Mouse (Mus musculus) heart, embryonic 14.5 days (tissue): Measurements from ENCODE around the gene Armh3. TPM values are rescaled to one million over a fixed set of nuclear protein-coding genes. Genes with fewer than 3 reads are reported as not detected.
A peak's percentile ranks its signal among the peaks of the same experiment; 100 is the strongest.

Experiments used
- ATAC-seq: fragments of 200-750 bp; cut with Nextera tagmentation; 2 replicates; pipeline ENCODE4 v1.8.0; 2017; ENCODE audit warnings: low read depth, moderate TSS enrichment; ENCODE audit not compliant: insufficient number of reproducible peaks, insufficient read depth, low FRiP score
- H3K27ac ChIP-seq, 2 experiments: fragments of 200-500 bp in 1 of 2; fragments of 300-500 bp in 1 of 2; sonication (generic) in 1 of 2; replicated peaks in 1 of 2; 2 replicates each; pipeline ENCODE4 v1.5.1; 2012 to 2014; ENCODE audit warnings: low read depth in 2 of 2, low read length in 2 of 2, control low read depth in 1 of 2, mild to moderate bottlenecking in 1 of 2, mixed read lengths in 1 of 2; ENCODE audit not compliant: control insufficient read depth in 1 of 2, insufficient read depth in 1 of 2
- H3K27me3 ChIP-seq: fragments of 300-500 bp; sonication (generic); 2 replicates; pipeline ENCODE4 v1.6.1; 2014; ENCODE audit warnings: mild to moderate bottlenecking, low read length, control low read depth; ENCODE audit not compliant: control insufficient read depth, insufficient read depth
- H3K36me3 ChIP-seq: fragments of 300-500 bp; sonication (generic); 2 replicates; pipeline ENCODE4 v1.6.1; 2014; ENCODE audit warnings: mild to moderate bottlenecking, control low read depth, low read length, mixed read lengths; ENCODE audit not compliant: control insufficient read depth, insufficient read depth
- H3K4me1 ChIP-seq, 2 experiments: fragments of 200-500 bp in 1 of 2; fragments of 300-500 bp in 1 of 2; sonication (generic) in 1 of 2; 2 replicates each; pipeline ENCODE4 v1.6.1; 2012 to 2014; ENCODE audit warnings: low read length in 2 of 2, control low read depth in 1 of 2, mixed read lengths in 1 of 2; ENCODE audit not compliant: control insufficient read depth in 2 of 2, insufficient read depth in 2 of 2
- H3K4me2 ChIP-seq: fragments of 300-500 bp; sonication (generic); 2 replicates; pipeline ENCODE4 v1.6.1; 2014; ENCODE audit warnings: mild to moderate bottlenecking, low read length
- H3K4me3 ChIP-seq, 2 experiments: fragments of 200-500 bp in 1 of 2; fragments of 300-500 bp in 1 of 2; sonication (generic) in 1 of 2; 2 replicates each; pipeline ENCODE4 v1.5.1; 2012 to 2014; ENCODE audit warnings: low read length in 2 of 2, mild to moderate bottlenecking in 2 of 2, control low read depth in 1 of 2, low read depth in 1 of 2, moderate library complexity in 1 of 2; ENCODE audit not compliant: control insufficient read depth in 1 of 2, insufficient read depth in 1 of 2
- H3K9ac ChIP-seq: fragments of 300-500 bp; sonication (generic); 2 replicates; pipeline ENCODE4 v1.6.1; 2014; ENCODE audit warnings: mild to moderate bottlenecking, low read length
- H3K9me3 ChIP-seq: fragments of 300-500 bp; sonication (generic); 2 replicates; pipeline ENCODE4 v1.6.1; 2016; ENCODE audit warnings: low read length, control low read depth; ENCODE audit not compliant: control insufficient read depth
- WGBS: fragments of 180-500 bp; shearing (Covaris S2); extraction: QIAGEN DNeasy Blood & Tissue Kit; methylation state at CpG from one replicate; pipeline ENCODE4 v1.1.7; 2014; 5-methylcytosine and 5-hydroxymethylcytosine counted together
- polyA plus RNA-seq: library from polyadenylated mRNA; unstranded; fragments of >200 nt; fragmentation: Nextera tagmentation; extraction: Ambion mirVana; gene quantifications from 2 replicates; pipeline ENCODE4 v1.2.1, GENCODE M21; 2014

Armh3 gene
- polyA plus RNA-seq, 1 experiment from 2014 or later, result 14.1 TPM

DNA sequence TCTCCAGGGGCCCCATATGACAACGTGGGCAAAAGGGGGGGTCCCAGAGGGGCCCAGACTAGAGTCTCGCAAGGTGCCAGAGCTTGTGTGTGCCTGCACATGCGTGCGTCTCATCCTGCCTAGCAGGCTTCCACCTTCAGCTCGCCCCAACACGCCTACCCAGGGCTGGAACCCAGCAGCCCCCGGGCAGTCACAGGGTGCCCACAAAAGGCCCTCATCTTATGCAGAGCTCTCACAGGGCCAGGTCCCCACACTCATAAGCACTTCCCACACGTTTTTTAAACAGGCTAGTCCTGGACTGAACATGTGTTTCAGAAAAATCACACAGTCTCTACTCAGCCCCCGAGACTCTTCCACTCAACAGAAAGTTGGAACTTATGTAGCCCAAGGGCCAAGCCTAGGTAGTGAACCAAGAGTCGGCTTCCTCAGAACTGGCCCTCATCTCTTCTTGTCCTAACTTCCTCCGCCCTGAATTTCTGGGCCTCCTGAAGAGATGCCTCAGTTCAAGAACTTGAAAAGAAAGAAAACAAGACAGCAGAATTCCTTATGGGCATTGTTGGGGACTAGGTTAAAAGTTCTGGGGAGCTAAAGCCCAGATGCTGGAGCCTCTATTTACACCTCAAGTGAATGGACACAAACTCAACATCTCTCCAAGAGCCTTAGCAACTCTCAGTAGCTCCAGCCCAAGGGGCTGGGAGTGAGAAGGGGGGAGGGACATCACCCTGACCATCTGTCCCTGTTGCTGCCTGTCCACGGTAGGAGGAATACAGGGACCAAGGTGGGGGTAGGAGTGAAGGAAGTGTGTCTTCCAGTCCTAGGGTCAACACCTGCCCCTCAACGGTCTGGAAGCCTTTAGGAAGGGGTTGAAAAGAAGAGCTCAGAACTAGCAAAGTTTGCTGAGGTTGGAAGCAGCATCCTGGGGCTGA is 39.9 kb upstream of the Armh3 start:
- Histone ChIP-seq H3K9me3 (no peaks in the 10 kb centered on the region), H3K27me3 (no peaks in the 10 kb centered on the region), H3K4me3 (peak overlapping the region; percentile 72 to 91), H3K4me1 (peaks cover 46 to 59% of the 10 kb centered on the region in 2 experiments), H3K36me3 (peaks cover 33% of the 10 kb centered on the region), H3K27ac (peak overlapping the region; percentile 16 to 95; a peak in 3 of 4 replicates), H3K9ac (peak overlapping the region; percentile 89), H3K4me2 (peak overlapping the region; percentile 94)
- 18% methylated on average over 13 of the region's 13 CpGs for WGBS
- no peak for ATAC-seq

- Histone ChIP-seq H3K4me3 (peak overlapping the region; percentile 72 to 91), H3K36me3 (peaks cover 41% of the 10 kb centered on the region), H3K4me2 (peak overlapping the region; percentile 94), H3K4me1 (peaks cover 38 to 51% of the 10 kb centered on the region in 2 experiments), H3K27ac (peak overlapping the region; percentile 24 to 95; a peak in 3 of 4 replicates), H3K9me3 (no peaks in the 10 kb centered on the region), H3K27me3 (no peaks in the 10 kb centered on the region), H3K9ac (peak overlapping the region; percentile 89)
- no peak for ATAC-seq
- 14% methylated on average over 6 of the region's 6 CpGs for WGBS
Observed at GRCm38 (mm10) chr19:46037243-46037924, 39.1 kb upstream of the Armh3 start.

DNA sequence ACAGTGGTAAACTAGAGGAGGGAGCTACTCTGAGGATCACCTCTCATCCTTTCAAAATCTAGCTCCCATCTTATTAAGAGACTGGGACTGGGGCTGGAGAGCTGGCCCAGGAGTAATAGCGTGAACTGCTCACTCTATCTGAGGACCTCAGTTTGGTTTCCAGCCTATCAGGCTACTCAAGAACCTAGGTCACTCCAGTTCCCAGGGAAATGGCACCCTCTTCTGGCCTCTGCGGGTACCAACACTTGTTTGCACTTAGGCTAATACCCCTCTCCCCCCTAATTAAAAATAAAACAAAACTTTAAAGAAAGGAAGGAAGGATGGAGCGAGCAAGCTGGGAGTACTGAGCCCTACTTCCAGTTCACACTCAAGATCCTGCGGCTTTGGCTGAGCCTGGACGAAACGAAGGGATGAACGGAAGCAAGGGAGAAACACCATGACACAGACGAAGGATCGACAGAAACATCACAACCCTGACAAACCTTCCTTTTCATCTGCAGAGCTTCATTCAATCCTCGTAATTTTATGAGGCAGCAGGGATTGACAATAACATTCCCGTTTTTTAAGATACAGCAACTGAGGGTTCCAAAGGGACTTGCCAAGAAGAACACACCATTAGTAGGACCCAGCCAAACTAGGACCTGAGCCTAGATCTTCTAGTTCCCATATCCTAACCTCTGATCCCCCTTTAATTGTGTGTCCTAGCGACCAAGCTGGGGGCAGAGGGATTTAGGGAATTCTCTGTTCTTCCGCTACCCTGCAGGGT is 38.4 kb upstream of the Armh3 start:
- H3K27me3 ChIP-seq, result no peaks in the 10 kb centered on the region
- peaks cover 48% of the 10 kb centered on the region for H3K36me3 ChIP-seq
- peaks cover 35 to 43% of the 10 kb centered on the region in 2 experiments for H3K4me1 ChIP-seq
- no peak for ATAC-seq
- 70% methylated on average over 13 of the region's 13 CpGs for WGBS
- H3K4me2 ChIP-seq, result peak overlapping the region; percentile 94
- H3K27ac ChIP-seq, result 0 out of 4 replicates have a peak overlapping the region, but pooled peaks of 1 of the 2 experiments have one; percentile 95
- peak overlapping the region; percentile 89 for H3K9ac ChIP-seq
- no peaks in the 10 kb centered on the region for H3K9me3 ChIP-seq
- H3K4me3 ChIP-seq, result peak overlapping the region; percentile 72 to 91

DNA sequence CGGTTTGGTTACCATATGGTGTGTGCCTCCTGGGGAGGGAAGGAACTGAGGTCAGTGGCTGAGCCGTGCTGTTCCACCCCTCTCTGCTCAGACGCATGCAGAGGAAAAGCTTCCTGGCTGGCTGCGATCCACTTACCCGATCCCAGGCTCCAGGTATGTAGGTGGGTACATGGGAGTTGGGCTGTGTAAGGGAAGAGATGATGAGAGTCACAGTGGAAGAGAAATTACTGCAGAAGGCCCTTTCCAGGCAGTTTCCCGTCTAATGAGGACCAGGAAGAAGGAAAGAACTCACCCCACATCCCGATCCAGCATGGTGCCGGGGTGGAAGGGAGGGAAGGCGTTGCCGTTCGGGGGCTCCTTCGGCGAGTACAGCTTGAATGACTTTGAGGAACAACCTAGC is 37.7 kb upstream of the Armh3 start:
- Histone ChIP-seq H3K9ac (no peak overlapping the region), H3K9me3 (no peaks in the 10 kb centered on the region), H3K36me3 (peaks cover 54% of the 10 kb centered on the region), H3K4me3 (no peak overlapping the region), H3K27ac (no peak overlapping the region), H3K4me1 (peaks cover 29 to 37% of the 10 kb centered on the region in 2 experiments), H3K27me3 (no peaks in the 10 kb centered on the region), H3K4me2 (no peak overlapping the region)
- whole genome bisulfite sequencing, result 84% methylated on average over 13 of the region's 13 CpGs
- ATAC-seq, result no peak

- peaks cover 18 to 22% of the 10 kb centered on the region in 2 experiments for H3K4me1 ChIP-seq
- H3K9ac ChIP-seq, result no peak overlapping the region
- no peak overlapping the region for H3K27ac ChIP-seq
- no peak overlapping the region for H3K4me2 ChIP-seq
- H3K36me3 ChIP-seq, result peaks cover 57% of the 10 kb centered on the region
- peaks cover 5% of the 10 kb centered on the region; the same call in 1 of the 2 replicates for H3K9me3 ChIP-seq
- ATAC-seq, result no peak
- no peaks in the 10 kb centered on the region for H3K27me3 ChIP-seq
- 95% methylated on average over 11 of the region's 11 CpGs for WGBS
- H3K4me3 ChIP-seq, result no peak overlapping the region
Observed at GRCm38 (mm10) chr19:46033911-46034310, 35.6 kb upstream of the Armh3 start.

- Histone ChIP-seq H3K4me3 (no peak overlapping the region), H3K4me2 (no peak overlapping the region), H3K9ac (no peak overlapping the region), H3K4me1 (peaks cover 13 to 14% of the 10 kb centered on the region in 2 experiments), H3K27me3 (no peaks in the 10 kb centered on the region), H3K9me3 (peaks cover 5% of the 10 kb centered on the region; the same call in 1 of the 2 replicates), H3K36me3 (peaks cover 57% of the 10 kb centered on the region), H3K27ac (no peak overlapping the region)
- no peak for ATAC-seq
- WGBS, result 85% methylated on average over 25 of the region's 26 CpGs
Observed at GRCm38 (mm10) chr19:46032731-46033510, 34.6 kb upstream of the Armh3 start.
